Mouse (Mus musculus): ENCODE measurements around the gene Fars2. TPM values are rescaled to one million over a fixed set of nuclear protein-coding genes. Genes with fewer than 3 reads are reported as not detected.

Fars2 gene
- total and polyA plus RNA-seq, 2 experiments from 2014 or later, result 30.3 to 30.6 TPM

DNA sequence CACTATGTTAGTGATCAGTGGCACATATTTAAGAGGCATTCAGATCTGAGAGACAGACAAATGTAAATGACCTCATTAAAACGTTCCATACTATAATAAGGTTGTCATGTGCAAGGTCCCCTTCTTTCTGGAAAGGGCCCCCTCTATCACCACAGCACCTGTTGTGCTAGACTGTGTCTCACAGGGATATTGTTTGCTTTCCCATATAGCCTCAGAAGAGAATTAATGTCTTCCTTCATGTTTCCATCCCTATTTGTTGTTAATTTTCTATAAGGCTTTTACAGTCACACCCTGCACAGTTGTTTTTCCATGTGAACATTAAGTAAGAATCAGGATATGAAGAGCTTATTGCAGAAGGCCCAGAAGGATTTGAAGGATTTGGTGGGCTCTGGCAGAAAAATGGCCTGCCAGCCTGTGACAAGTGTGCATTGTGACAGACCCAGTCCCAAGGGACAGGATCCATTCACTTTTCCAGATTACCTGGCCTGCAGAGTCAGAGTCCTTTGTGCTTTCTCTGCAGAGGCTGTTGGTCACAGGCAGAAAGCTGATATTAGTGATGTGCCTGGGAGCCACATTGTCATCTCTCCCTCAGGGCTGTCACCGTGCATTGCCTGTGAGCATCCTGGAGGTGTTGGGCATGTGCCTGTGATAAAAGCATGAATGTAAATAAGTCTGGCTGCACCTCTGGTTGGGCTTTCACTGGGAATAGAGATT, 352.4 kb downstream of the Fars2 start:
- WGBS, result 38% methylated on average over 2 of the region's 2 CpGs
- Histone ChIP-seq H3K27ac (ENCODE audit: low read depth, low read length) (no peak overlapping the region), H3K4me3 (ENCODE audit: low read depth, low read length) (no peak overlapping the region), H3K9ac (replicated peaks; ENCODE audit: low read length, poor library complexity, severe bottlenecking) (no peak overlapping the region), H3K27me3 (ENCODE audit: insufficient read depth, low read length) (no peaks in the 10 kb centered on the region), H3K36me3 (ENCODE audit: insufficient read depth, low read length) (no peaks in the 10 kb centered on the region), H3K4me1 (ENCODE audit: insufficient read depth, low read length) (peaks cover 3% of the 10 kb centered on the region; the same call in 1 of the 2 replicates), H3K4me2 (ENCODE audit: low read depth, low read length, poor library complexity, severe bottlenecking) (no peak overlapping the region), H3K9me3 (ENCODE audit: low read length) (no peaks in the 10 kb centered on the region)
- TF ChIP-seq CTCF (IDR thresholded peaks at IDR 0.05), result no peak
- ATAC-seq (ENCODE audit: low FRiP score) (0 out of 2 replicates have a peak, but pooled peaks have one; percentile 34), DNase-seq (ENCODE audit: low spot score) (no peak)

DNA sequence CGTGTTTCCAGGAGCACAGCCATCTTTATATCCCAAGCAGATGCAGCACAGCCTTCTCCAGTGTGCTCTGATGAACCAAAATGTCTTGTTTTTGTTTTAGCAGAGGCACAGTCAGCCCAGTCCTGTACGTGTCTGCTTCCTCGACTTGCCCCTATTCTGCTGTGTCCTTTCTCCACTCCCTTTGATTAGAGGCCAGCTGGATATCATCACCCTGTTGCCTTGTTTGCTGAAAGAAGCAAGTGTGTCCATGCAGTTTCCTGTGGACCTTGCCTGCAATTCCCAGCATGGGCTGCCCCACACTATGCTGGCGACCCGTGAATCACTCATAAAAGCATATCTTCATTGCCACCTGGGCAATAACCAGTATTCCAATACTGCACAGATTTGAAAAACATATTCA, 360.4 kb downstream of the Fars2 start:
- Histone ChIP-seq H3K36me3 (ENCODE audit: insufficient read depth, low read length) (no peaks in the 10 kb centered on the region), H3K4me1 (ENCODE audit: insufficient read depth, low read length) (no peaks in the 10 kb centered on the region), H3K4me2 (ENCODE audit: low read depth, low read length, poor library complexity, severe bottlenecking) (no peak overlapping the region), H3K4me3 (ENCODE audit: low read depth, low read length) (no peak overlapping the region), H3K9me3 (ENCODE audit: low read length) (no peaks in the 10 kb centered on the region), H3K27me3 (ENCODE audit: insufficient read depth, low read length) (no peaks in the 10 kb centered on the region), H3K9ac (replicated peaks; ENCODE audit: low read length, poor library complexity, severe bottlenecking) (no peak overlapping the region), H3K27ac (ENCODE audit: low read depth, low read length) (no peak overlapping the region)
- 79% methylated on average over 5 of the region's 5 CpGs for WGBS
- no peak for TF ChIP-seq CTCF (IDR thresholded peaks at IDR 0.05)
- DNase-seq (ENCODE audit: low spot score) (no peak), ATAC-seq (ENCODE audit: low FRiP score) (no peak)

DNA sequence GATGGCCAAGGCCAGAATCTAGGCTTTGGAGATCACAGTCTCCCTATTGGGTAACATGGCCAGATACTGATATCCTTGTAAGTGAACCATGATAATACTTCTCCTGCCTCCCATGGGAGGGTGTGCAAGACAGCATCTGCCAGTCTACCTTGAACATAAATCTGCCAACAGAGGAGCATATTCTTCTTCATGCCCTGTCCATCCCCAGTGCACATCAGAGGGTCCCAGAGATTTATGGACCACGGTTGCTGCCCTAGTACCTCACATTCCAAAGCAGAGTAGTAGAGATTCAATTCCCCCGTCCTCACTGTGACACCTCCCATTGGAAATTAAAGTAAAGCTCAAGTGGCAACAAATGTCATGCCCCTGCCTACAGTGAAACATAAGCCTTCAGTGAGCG, 361.0 kb downstream of the Fars2 start:
- no peak overlapping the region for H3K27ac ChIP-seq (ENCODE audit: low read depth, low read length)
- ATAC-seq (ENCODE audit: low FRiP score), result no peak
- no peaks in the 10 kb centered on the region for H3K27me3 ChIP-seq (ENCODE audit: insufficient read depth, low read length)
- no peak for DNase-seq (ENCODE audit: low spot score)
- no peak for TF ChIP-seq CTCF (IDR thresholded peaks at IDR 0.05)
- no peak overlapping the region for H3K4me2 ChIP-seq (ENCODE audit: low read depth, low read length, poor library complexity, severe bottlenecking)
- H3K4me3 ChIP-seq (ENCODE audit: low read depth, low read length), result no peak overlapping the region
- 82% methylated on average over 3 of the region's 3 CpGs for WGBS
- no peaks in the 10 kb centered on the region for H3K4me1 ChIP-seq (ENCODE audit: insufficient read depth, low read length)
- H3K36me3 ChIP-seq (ENCODE audit: insufficient read depth, low read length), result no peaks in the 10 kb centered on the region
- no peak overlapping the region for H3K9ac ChIP-seq (replicated peaks; ENCODE audit: low read length, poor library complexity, severe bottlenecking)
- 0 out of 2 replicates have a peak, but pooled peaks cover 2% of the 10 kb centered on the region for H3K9me3 ChIP-seq (ENCODE audit: low read length)

DNA sequence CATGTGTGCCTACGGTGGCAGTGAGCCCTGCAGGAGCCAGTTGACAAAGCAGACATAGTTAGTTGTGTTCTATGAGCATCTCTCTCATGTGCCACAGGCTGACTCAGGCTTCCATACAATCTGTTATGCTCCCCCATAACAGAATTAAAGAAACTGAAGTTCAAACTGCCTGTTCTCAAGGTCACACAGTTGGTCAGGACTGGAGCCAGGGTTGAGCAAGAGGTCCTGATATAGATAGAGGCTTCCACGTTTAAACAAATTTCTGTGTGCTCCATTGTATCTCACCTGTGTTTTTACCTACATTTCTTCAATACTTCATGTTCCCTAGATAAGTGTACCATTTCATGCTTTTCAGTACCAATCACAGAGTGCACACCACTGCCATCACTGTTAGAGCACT, 362.9 kb downstream of the Fars2 start:
- no peak overlapping the region for H3K27ac ChIP-seq (ENCODE audit: low read depth, low read length)
- no peaks in the 10 kb centered on the region for H3K27me3 ChIP-seq (ENCODE audit: insufficient read depth, low read length)
- no peak for TF ChIP-seq CTCF (IDR thresholded peaks at IDR 0.05)
- ATAC-seq (ENCODE audit: low FRiP score), result no peak
- no peak overlapping the region for H3K9ac ChIP-seq (replicated peaks; ENCODE audit: low read length, poor library complexity, severe bottlenecking)
- H3K36me3 ChIP-seq (ENCODE audit: insufficient read depth, low read length), result no peaks in the 10 kb centered on the region
- no peak overlapping the region for H3K4me2 ChIP-seq (ENCODE audit: low read depth, low read length, poor library complexity, severe bottlenecking)
- no peaks in the 10 kb centered on the region for H3K4me1 ChIP-seq (ENCODE audit: insufficient read depth, low read length)
- WGBS, result 98% methylated on average over 2 of the region's 2 CpGs
- H3K4me3 ChIP-seq (ENCODE audit: low read depth, low read length), result no peak overlapping the region
- H3K9me3 ChIP-seq (ENCODE audit: low read length), result 0 out of 2 replicates have a peak, but pooled peaks cover 5% of the 10 kb centered on the region
- DNase-seq (ENCODE audit: low spot score), result no peak

DNA sequence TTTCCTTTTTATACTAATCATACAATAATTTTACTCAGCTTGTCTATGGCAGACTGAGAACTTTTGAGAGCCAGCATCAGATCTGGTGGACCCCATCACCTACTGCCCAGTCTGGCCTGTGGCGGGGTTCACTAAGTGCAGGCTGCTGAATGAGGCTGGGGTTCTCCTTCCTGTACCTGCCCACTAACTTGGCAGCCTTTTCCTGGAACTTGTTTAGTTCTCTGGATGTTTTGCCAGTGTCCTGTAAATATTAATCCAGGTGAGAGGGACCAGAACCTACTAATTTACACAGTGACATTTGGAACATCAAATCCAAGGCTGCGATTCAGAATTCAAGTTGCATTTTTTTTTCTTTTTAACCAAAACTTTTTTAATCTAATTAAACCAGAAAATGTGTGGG, 367.2 kb downstream of the Fars2 start:
- no peaks in the 10 kb centered on the region for H3K4me1 ChIP-seq (ENCODE audit: insufficient read depth, low read length)
- H3K27ac ChIP-seq (ENCODE audit: low read depth, low read length), result no peak overlapping the region
- DNase-seq (ENCODE audit: low spot score) (no peak), ATAC-seq (ENCODE audit: low FRiP score) (no peak)
- no peaks in the 10 kb centered on the region for H3K36me3 ChIP-seq (ENCODE audit: insufficient read depth, low read length)
- WGBS, result 98% methylated on average over 2 of the region's 2 CpGs
- H3K4me2 ChIP-seq (ENCODE audit: low read depth, low read length, poor library complexity, severe bottlenecking), result no peak overlapping the region
- H3K4me3 ChIP-seq (ENCODE audit: low read depth, low read length), result no peak overlapping the region
- 0 out of 2 replicates have a peak, but pooled peaks cover 5% of the 10 kb centered on the region for H3K9me3 ChIP-seq (ENCODE audit: low read length)
- TF ChIP-seq CTCF (IDR thresholded peaks at IDR 0.05), result no peak
- no peaks in the 10 kb centered on the region for H3K27me3 ChIP-seq (ENCODE audit: insufficient read depth, low read length)
- H3K9ac ChIP-seq (replicated peaks; ENCODE audit: low read length, poor library complexity, severe bottlenecking), result no peak overlapping the region

DNA sequence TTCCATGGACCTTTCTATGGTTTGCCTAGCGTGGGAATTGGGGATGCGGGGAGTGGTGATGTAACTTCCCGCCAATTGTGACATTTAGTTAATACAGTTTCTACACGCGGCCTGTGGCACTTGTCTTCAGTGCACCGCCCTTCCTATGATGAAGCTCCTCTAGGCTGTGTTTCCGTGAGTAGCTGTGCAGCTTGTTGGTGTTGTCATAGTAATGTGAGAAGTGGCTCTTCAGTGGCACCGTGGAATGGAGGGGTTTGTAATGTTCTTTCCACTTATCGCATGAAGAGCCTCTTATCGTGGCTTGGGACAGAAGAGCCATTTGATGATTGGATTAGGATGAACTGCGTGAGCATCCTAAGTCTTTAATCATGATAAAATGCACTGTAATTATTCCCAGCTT, 369.5 kb downstream of the Fars2 start:
- Histone ChIP-seq H3K9me3 (ENCODE audit: low read length) (0 out of 2 replicates have a peak, but pooled peaks cover 5% of the 10 kb centered on the region), H3K9ac (replicated peaks; ENCODE audit: low read length, poor library complexity, severe bottlenecking) (no peak overlapping the region), H3K36me3 (ENCODE audit: insufficient read depth, low read length) (no peaks in the 10 kb centered on the region), H3K4me1 (ENCODE audit: insufficient read depth, low read length) (peaks cover 3% of the 10 kb centered on the region), H3K27ac (ENCODE audit: low read depth, low read length) (no peak overlapping the region), H3K4me3 (ENCODE audit: low read depth, low read length) (no peak overlapping the region), H3K4me2 (ENCODE audit: low read depth, low read length, poor library complexity, severe bottlenecking) (no peak overlapping the region), H3K27me3 (ENCODE audit: insufficient read depth, low read length) (no peaks in the 10 kb centered on the region)
- ATAC-seq (ENCODE audit: low FRiP score) (no peak), DNase-seq (ENCODE audit: low spot score) (no peak)
- WGBS, result 94% methylated on average over 11 of the region's 11 CpGs
- no peak for TF ChIP-seq CTCF (IDR thresholded peaks at IDR 0.05)

Measured in midbrain, postnatal 0 days (tissue).